Mouse (Mus musculus) left cerebral cortex, adult 11 months (tissue): ENCODE data around the gene Adam19.

ENCODE experiments used
- DNase-seq: peaks from one replicate; pipeline ENCODE4 v3.0.0; 2022; ENCODE audit warnings: low spot score

Adam19 gene

GRCm38 (mm10) chr11:46054911-46055895 is 589 bp upstream of the Adam19 start:
- no peak for DNase-seq

- no peak for DNase-seq
Observed at GRCm38 (mm10) chr11:46056770-46057411, 1.1 kb downstream of the Adam19 start.

- no peak for DNase-seq
Observed at GRCm38 (mm10) chr11:46058011-46058410, 2.2 kb downstream of the Adam19 start.

- DNase-seq: no peak
Observed at GRCm38 (mm10) chr11:46058916-46059315, 3.1 kb downstream of the Adam19 start.

- no peak for DNase-seq
Observed at GRCm38 (mm10) chr11:46059887-46060650, 4.3 kb downstream of the Adam19 start.

- no peak for DNase-seq
Observed at GRCm38 (mm10) chr11:46060651-46061020, 4.8 kb downstream of the Adam19 start.

- DNase-seq: no peak
Observed at GRCm38 (mm10) chr11:46061776-46062445, 6.1 kb downstream of the Adam19 start.

- no peak for DNase-seq
Observed at GRCm38 (mm10) chr11:46062569-46062968, 6.8 kb downstream of the Adam19 start.

- DNase-seq: no peak
Observed at GRCm38 (mm10) chr11:46062993-46063731, 7.4 kb downstream of the Adam19 start.

- DNase-seq: no peak
Observed at GRCm38 (mm10) chr11:46064767-46065166, 9.0 kb downstream of the Adam19 start.

- DNase-seq: no peak
Observed at GRCm38 (mm10) chr11:46065201-46066011, 9.6 kb downstream of the Adam19 start.

- no peak for DNase-seq
Observed at GRCm38 (mm10) chr11:46067371-46068060, 11.7 kb downstream of the Adam19 start.

GRCm38 (mm10) chr11:46068756-46069407 is 13.1 kb downstream of the Adam19 start:
- DNase-seq: no peak

- DNase-seq: no peak
Observed at GRCm38 (mm10) chr11:46069408-46070003, 13.7 kb downstream of the Adam19 start.

GRCm38 (mm10) chr11:46070161-46070560 is 14.4 kb downstream of the Adam19 start:
- DNase-seq: no peak

- no peak for DNase-seq
Observed at GRCm38 (mm10) chr11:46070789-46071188, 15.0 kb downstream of the Adam19 start.

GRCm38 (mm10) chr11:46072466-46073060 is 16.8 kb downstream of the Adam19 start:
- DNase-seq: no peak
